Mouse (Mus musculus) MEL (cell line): ENCODE results near the gene Sftpa1. TPM values are rescaled to one million over a fixed set of nuclear protein-coding genes. Genes with fewer than 3 reads are reported as not detected.

ENCODE experiments used
- DNase-seq: peaks from one replicate; pipeline ENCODE4 v3.0.0; 2011; ENCODE audit warnings: low read depth, low spot score
- H3K27ac ChIP-seq: 2 replicates; pipeline ENCODE4 v1.5.1; 2012; ENCODE audit warnings: low read depth, mild to moderate bottlenecking, control low read depth, low read length, moderate library complexity; ENCODE audit not compliant: control insufficient read depth
- H3K27me3 ChIP-seq, 2 experiments: fragments of 150-350 bp in 1 of 2; sonication (generic) in 1 of 2; 2 replicates each; pipeline ENCODE4 v1.6.1; 2012; ENCODE audit warnings: low read length in 2 of 2, mild to moderate bottlenecking in 2 of 2, improper control_type of control experiment in 1 of 2, moderate library complexity in 1 of 2; ENCODE audit not compliant: insufficient read depth in 2 of 2, control insufficient read depth in 1 of 2
- H3K36me3 ChIP-seq, 2 experiments: 2 replicates each; pipeline ENCODE4 v1.6.1; 2012 to 2014; ENCODE audit warnings: low read length in 2 of 2, improper control_type of control experiment in 1 of 2, inconsistent platforms in 1 of 2, mild to moderate bottlenecking in 1 of 2; ENCODE audit not compliant: insufficient read depth in 2 of 2, control insufficient read depth in 1 of 2
- H3K4me1 ChIP-seq, 2 experiments: fragments of 150-350 bp in 1 of 2; sonication (generic) in 1 of 2; 2 replicates each; pipeline ENCODE4 v1.6.1; 2012; ENCODE audit warnings: low read length in 2 of 2, improper control_type of control experiment in 1 of 2, mild to moderate bottlenecking in 1 of 2; ENCODE audit not compliant: insufficient read depth in 2 of 2, control insufficient read depth in 1 of 2
- H3K4me3 ChIP-seq, 2 experiments: fragments of 150-350 bp in 1 of 2; sonication (generic) in 1 of 2; 2 replicates each; pipeline ENCODE4 v1.5.1; 2012; ENCODE audit warnings: low read depth in 2 of 2, low read length in 2 of 2, mild to moderate bottlenecking in 2 of 2, moderate library complexity in 2 of 2, control low read depth in 1 of 2, improper control_type of control experiment in 1 of 2; ENCODE audit not compliant: control insufficient read depth in 1 of 2, insufficient read depth in 1 of 2
- H3K79me2 ChIP-seq: 2 replicates; pipeline ENCODE4 v1.6.1; 2012; ENCODE audit warnings: mild to moderate bottlenecking, low read length, moderate library complexity; ENCODE audit not compliant: control insufficient read depth, poor library complexity, insufficient read depth
- H3K9ac ChIP-seq: 2 replicates; pipeline ENCODE4 v1.6.1; 2012; ENCODE audit warnings: low read depth, mild to moderate bottlenecking, control low read depth, low read length, moderate library complexity; ENCODE audit not compliant: control insufficient read depth, poor library complexity, severe bottlenecking
- H3K9me3 ChIP-seq: fragments of 150-350 bp; sonication (generic); replicated peaks from 2 replicates; pipeline ENCODE4 v1.6.1; 2012; ENCODE audit warnings: mild to moderate bottlenecking, low read length, improper control_type of control experiment, moderate library complexity; ENCODE audit not compliant: insufficient read depth
- BHLHE40 ChIP-seq: IDR thresholded peaks from 2 replicates; pipeline ENCODE4 v1.6.1; 2012; ENCODE audit warnings: low read depth, mild to moderate bottlenecking, inconsistent platforms, low read length, improper control_type of control experiment, borderline replicate concordance
- ELF1 ChIP-seq: IDR thresholded peaks from 2 replicates; pipeline ENCODE4 v1.6.1; 2014; ENCODE audit warnings: low read depth, mild to moderate bottlenecking, inconsistent platforms, low read length, improper control_type of control experiment, moderate library complexity
- GATA1 ChIP-seq: IDR thresholded peaks from 2 replicates; pipeline ENCODE4 v1.6.1; 2011; ENCODE audit warnings: low read depth, low read length, improper control_type of control experiment
- JUND ChIP-seq: IDR thresholded peaks from 2 replicates; pipeline ENCODE4 v1.6.1; 2011; ENCODE audit warnings: low read depth, mild to moderate bottlenecking, improper control_type of control experiment, low read length
- RCOR1 ChIP-seq: IDR thresholded peaks from 2 replicates; pipeline ENCODE4 v1.6.1; 2012; ENCODE audit warnings: low read depth, mild to moderate bottlenecking, inconsistent platforms, low read length, improper control_type of control experiment
- SMC3 ChIP-seq: IDR thresholded peaks from 2 replicates; pipeline ENCODE4 v1.6.1; 2011; ENCODE audit warnings: low read depth, low read length, improper control_type of control experiment
- USF1 ChIP-seq: IDR thresholded peaks from 2 replicates; pipeline ENCODE4 v1.6.1; 2014; ENCODE audit warnings: low read depth, mild to moderate bottlenecking, inconsistent platforms, low read length, improper control_type of control experiment, moderate library complexity
- USF2 ChIP-seq, 2 experiments: IDR thresholded peaks; 2 replicates each; pipeline ENCODE4 v1.6.1; 2011 to 2012; ENCODE audit warnings: improper control_type of control experiment in 2 of 2, low read length in 2 of 2, borderline replicate concordance in 1 of 2, inconsistent platforms in 1 of 2, low read depth in 1 of 2, mild to moderate bottlenecking in 1 of 2; ENCODE audit not compliant: insufficient read depth in 1 of 2
- ZC3H11A ChIP-seq: IDR thresholded peaks from 2 replicates; pipeline ENCODE4 v1.6.1; 2012; ENCODE audit warnings: low read depth, mild to moderate bottlenecking, inconsistent platforms, low read length, improper control_type of control experiment
- ZNF384 ChIP-seq: IDR thresholded peaks from 2 replicates; pipeline ENCODE4 v1.6.1; 2012; ENCODE audit warnings: low read depth, mild to moderate bottlenecking, inconsistent platforms, low read length, improper control_type of control experiment
- polyA plus RNA-seq, 2 experiments: library from polyadenylated mRNA; stranded (reverse) in 1 of 2; unstranded in 1 of 2; fragments of >175 nt in 1 of 2; fragments of >200 nt in 1 of 2; gene quantifications; 2 replicates each; pipeline versions ENCODE4 v1.2.1 to v1.2.4; 2012; ENCODE audit warnings: low replicate concordance in 2 of 2, low read depth in 1 of 2; ENCODE audit not compliant: insufficient read length in 2 of 2, insufficient read depth in 1 of 2, missing spikeins in 1 of 2
- total RNA-seq: library from RNA; depleted of rRNA; stranded (reverse); fragments of 300-350 nt; gene quantifications from 2 replicates; pipeline ENCODE4 v1.2.3, GENCODE M21; 2012

Sftpa1 gene
- total and polyA plus RNA-seq, 3 experiments = not detected

GRCm38 (mm10) chr14:41112944-41113343 lies 18.6 kb upstream of the Sftpa1 start:
- Histone ChIP-seq H3K9me3 (no peaks in the 10 kb centered on the region), H3K9ac (no peak overlapping the region), H3K4me3 (no peak overlapping the region), H3K27ac (no peak overlapping the region), H3K4me1 (no peaks in the 10 kb centered on the region), H3K79me2 (no peaks in the 10 kb centered on the region), H3K36me3 (no peaks in the 10 kb centered on the region), H3K27me3 (no peaks in the 10 kb centered on the region; a peak in 1 of 4 replicates)
- DNase-seq = no peak
- TF ChIP-seq USF2 (IDR thresholded peaks at IDR 0.05; ENCODE audit: borderline replicate concordance in 1 of 2, insufficient read depth in 1 of 2, low read depth in 1 of 2, low read length in 2 of 2) = no peak
- no peak for TF ChIP-seq GATA1
- TF ChIP-seq ELF1 = no peak
- no peak for TF ChIP-seq ZC3H11A
- TF ChIP-seq BHLHE40 = no peak

GRCm38 (mm10) chr14:41116271-41116670 lies 15.3 kb upstream of the Sftpa1 start:
- no peak for DNase-seq
- H3K27me3 ChIP-seq = no peaks in the 10 kb centered on the region
- TF ChIP-seq JUND = no peak
- H3K27ac ChIP-seq = no peak overlapping the region
- no peak overlapping the region for H3K9ac ChIP-seq
- no peak overlapping the region for H3K4me3 ChIP-seq
- no peaks in the 10 kb centered on the region for H3K36me3 ChIP-seq
- H3K79me2 ChIP-seq = no peaks in the 10 kb centered on the region
- no peaks in the 10 kb centered on the region for H3K4me1 ChIP-seq
- H3K9me3 ChIP-seq = no peaks in the 10 kb centered on the region

GRCm38 (mm10) chr14:41124683-41125082 lies 6.9 kb upstream of the Sftpa1 start:
- TF ChIP-seq USF1 (no peak), ZNF384 (no peak), RCOR1 (no peak), SMC3 (no peak)
- no peaks in the 10 kb centered on the region for H3K79me2 ChIP-seq
- no peak overlapping the region for H3K27ac ChIP-seq
- no peak for DNase-seq
- H3K4me3 ChIP-seq = no peak overlapping the region
- no peaks in the 10 kb centered on the region for H3K4me1 ChIP-seq
- H3K9me3 ChIP-seq = no peaks in the 10 kb centered on the region
- no peaks in the 10 kb centered on the region for H3K36me3 ChIP-seq
- no peak overlapping the region for H3K9ac ChIP-seq
- H3K27me3 ChIP-seq = 0 out of 4 replicates have a peak, but pooled peaks cover 0 to 1% of the 10 kb centered on the region in 2 experiments
